Mouse (Mus musculus): ENCODE measurements around the gene Foxj3. TPM values are rescaled to one million over a fixed set of nuclear protein-coding genes. Genes with fewer than 3 reads are reported as not detected.
A peak's percentile ranks its signal among the peaks of the same experiment; 100 is the strongest.

Gene Foxj3
- polyA plus RNA-seq, 1 experiment from 2014 or later, result 21.4 TPM

DNA sequence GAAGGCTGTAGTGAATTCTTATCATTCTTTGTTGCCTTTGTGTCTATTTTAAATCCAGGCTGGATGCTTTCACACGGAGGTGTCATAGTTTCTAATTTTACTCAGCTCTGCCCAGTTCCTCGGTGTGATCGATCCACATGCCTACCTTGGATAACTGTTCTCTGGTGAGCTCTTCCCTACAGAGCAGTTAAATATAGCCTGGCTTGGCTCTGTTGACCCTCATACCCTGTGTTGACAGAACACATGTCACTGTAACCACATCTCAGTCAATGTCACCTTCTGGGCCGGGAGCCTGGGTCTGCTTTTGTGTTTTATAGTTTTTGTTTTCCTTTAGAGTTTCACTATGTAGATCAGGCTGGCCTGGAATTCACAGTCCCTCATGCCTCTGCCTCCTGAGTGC is 125.3 kb downstream of the Foxj3 start:
- H3K9ac ChIP-seq (ENCODE audit: low read length), result no peak overlapping the region
- no peak overlapping the region for H3K27ac ChIP-seq (ENCODE audit: low read depth, low read length)
- H3K4me1 ChIP-seq (ENCODE audit: control insufficient read depth, insufficient read depth, low read length), result no peaks in the 10 kb centered on the region
- 85% methylated on average over 4 of the region's 4 CpGs for WGBS
- ATAC-seq (ENCODE audit: insufficient read depth, low FRiP score, low TSS enrichment) (no peak), DNase-seq (ENCODE audit: low spot score) (no peak)
- H3K9me3 ChIP-seq (ENCODE audit: control insufficient read depth, low read length), result no peaks in the 10 kb centered on the region
- H3K4me3 ChIP-seq (ENCODE audit: low read depth, low read length), result no peak overlapping the region
- H3K27me3 ChIP-seq (ENCODE audit: control insufficient read depth, insufficient read depth, low read length), result no peaks in the 10 kb centered on the region
- no peaks in the 10 kb centered on the region for H3K36me3 ChIP-seq (ENCODE audit: control insufficient read depth, insufficient read depth, low read length)
- H3K4me2 ChIP-seq (ENCODE audit: low read depth), result no peak overlapping the region

DNA sequence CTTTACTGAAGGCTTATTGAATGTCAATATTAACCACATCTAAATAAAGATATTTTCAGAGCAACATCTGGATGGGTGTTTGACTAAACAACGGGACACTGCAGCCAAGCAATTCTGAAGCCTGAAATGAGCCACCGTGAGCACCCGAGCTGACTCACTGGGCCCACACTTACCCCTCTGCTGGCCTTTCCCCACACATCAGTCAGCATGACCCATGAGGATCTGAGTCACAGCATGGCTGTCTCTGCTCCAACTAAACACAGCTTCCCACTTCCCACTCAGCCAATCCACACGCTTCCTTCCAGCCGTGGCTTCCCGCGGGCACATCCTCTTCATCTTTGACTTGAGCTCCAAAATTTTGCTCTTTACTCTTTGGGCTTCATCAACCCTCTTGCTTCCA is 126.2 kb downstream of the Foxj3 start:
- no peak overlapping the region for H3K4me2 ChIP-seq (ENCODE audit: low read depth)
- H3K27ac ChIP-seq (ENCODE audit: low read depth, low read length), result no peak overlapping the region
- no peaks in the 10 kb centered on the region for H3K27me3 ChIP-seq (ENCODE audit: control insufficient read depth, insufficient read depth, low read length)
- WGBS, result 92% methylated on average over 7 of the region's 7 CpGs
- ATAC-seq (ENCODE audit: insufficient read depth, low FRiP score, low TSS enrichment), result no peak
- DNase-seq (ENCODE audit: low spot score), result no peak
- no peaks in the 10 kb centered on the region for H3K36me3 ChIP-seq (ENCODE audit: control insufficient read depth, insufficient read depth, low read length)
- H3K9me3 ChIP-seq (ENCODE audit: control insufficient read depth, low read length), result no peaks in the 10 kb centered on the region
- no peak overlapping the region for H3K9ac ChIP-seq (ENCODE audit: low read length)
- H3K4me1 ChIP-seq (ENCODE audit: control insufficient read depth, insufficient read depth, low read length), result no peaks in the 10 kb centered on the region
- H3K4me3 ChIP-seq (ENCODE audit: low read depth, low read length), result no peak overlapping the region

DNA sequence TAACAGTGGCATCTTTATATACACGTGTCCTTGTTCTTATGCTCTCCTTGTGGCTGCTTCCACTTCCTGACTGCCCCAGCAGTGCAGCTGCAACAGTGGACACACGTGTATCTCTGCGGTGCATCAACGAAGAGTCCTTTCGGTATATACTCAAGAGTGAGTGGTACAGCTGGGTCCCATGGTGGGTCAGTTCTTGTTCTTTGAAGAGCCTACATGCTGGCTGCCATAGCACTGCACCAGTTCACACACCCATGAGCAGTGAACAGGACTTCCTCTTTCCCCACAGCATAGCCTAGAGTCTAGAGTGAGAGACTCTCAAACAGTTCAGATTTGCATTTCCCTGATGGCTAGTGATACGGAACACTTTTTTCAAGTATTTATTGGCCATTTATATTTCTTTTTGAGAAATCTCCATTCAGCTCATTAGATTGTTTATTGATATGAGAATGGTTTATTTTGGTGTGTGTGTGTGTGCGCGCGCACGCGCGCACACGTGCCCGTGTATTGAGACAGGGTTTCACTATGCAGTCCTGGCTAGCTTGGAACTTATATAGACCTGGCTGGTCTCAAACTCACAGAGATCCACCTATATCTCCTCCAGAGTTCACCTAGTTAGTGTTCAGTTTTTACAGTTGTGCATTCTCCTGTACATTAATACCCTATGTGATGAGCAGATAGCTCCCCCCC is 126.7 kb downstream of the Foxj3 start:
- Histone ChIP-seq H3K9me3 (ENCODE audit: control insufficient read depth, low read length) (no peaks in the 10 kb centered on the region), H3K36me3 (ENCODE audit: control insufficient read depth, insufficient read depth, low read length) (no peaks in the 10 kb centered on the region), H3K4me1 (ENCODE audit: control insufficient read depth, insufficient read depth, low read length) (no peaks in the 10 kb centered on the region), H3K4me2 (ENCODE audit: low read depth) (no peak overlapping the region), H3K4me3 (ENCODE audit: low read depth, low read length) (no peak overlapping the region), H3K9ac (ENCODE audit: low read length) (no peak overlapping the region), H3K27ac (ENCODE audit: low read depth, low read length) (no peak overlapping the region), H3K27me3 (ENCODE audit: control insufficient read depth, insufficient read depth, low read length) (no peaks in the 10 kb centered on the region)
- DNase-seq (ENCODE audit: low spot score) (no peak), ATAC-seq (ENCODE audit: insufficient read depth, low FRiP score, low TSS enrichment) (no peak)
- WGBS, result 96% methylated on average over 14 of the region's 14 CpGs

DNA sequence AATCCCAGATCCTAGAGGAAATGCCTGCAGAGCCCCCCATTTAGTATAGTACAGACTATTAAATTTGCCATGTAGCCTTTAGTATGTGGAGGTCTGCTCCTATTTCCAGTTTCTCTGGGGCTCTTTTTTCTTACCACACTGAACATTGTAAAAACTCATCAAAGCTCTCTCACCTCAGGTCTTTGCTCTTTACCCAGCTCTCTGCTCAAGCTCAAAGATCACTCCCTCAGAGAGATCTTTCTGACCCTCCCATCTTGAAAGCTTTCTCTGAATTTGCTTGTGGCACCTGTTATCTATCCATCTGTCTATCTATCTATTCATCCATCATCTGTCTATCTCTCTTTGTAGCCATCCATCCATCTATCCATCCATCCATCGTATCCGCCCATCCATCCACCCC is 128.4 kb downstream of the Foxj3 start:
- no peak overlapping the region for H3K4me2 ChIP-seq (ENCODE audit: low read depth)
- no peaks in the 10 kb centered on the region for H3K4me1 ChIP-seq (ENCODE audit: control insufficient read depth, insufficient read depth, low read length)
- ATAC-seq (ENCODE audit: insufficient read depth, low FRiP score, low TSS enrichment) (no peak), DNase-seq (ENCODE audit: low spot score) (no peak)
- H3K4me3 ChIP-seq (ENCODE audit: low read depth, low read length), result no peak overlapping the region
- H3K9ac ChIP-seq (ENCODE audit: low read length), result no peak overlapping the region
- no peaks in the 10 kb centered on the region for H3K9me3 ChIP-seq (ENCODE audit: control insufficient read depth, low read length)
- H3K36me3 ChIP-seq (ENCODE audit: control insufficient read depth, insufficient read depth, low read length), result no peaks in the 10 kb centered on the region
- WGBS, result 90% methylated on average over 2 of the region's 2 CpGs
- no peaks in the 10 kb centered on the region for H3K27me3 ChIP-seq (ENCODE audit: control insufficient read depth, insufficient read depth, low read length)
- H3K27ac ChIP-seq (ENCODE audit: low read depth, low read length), result no peak overlapping the region

DNA sequence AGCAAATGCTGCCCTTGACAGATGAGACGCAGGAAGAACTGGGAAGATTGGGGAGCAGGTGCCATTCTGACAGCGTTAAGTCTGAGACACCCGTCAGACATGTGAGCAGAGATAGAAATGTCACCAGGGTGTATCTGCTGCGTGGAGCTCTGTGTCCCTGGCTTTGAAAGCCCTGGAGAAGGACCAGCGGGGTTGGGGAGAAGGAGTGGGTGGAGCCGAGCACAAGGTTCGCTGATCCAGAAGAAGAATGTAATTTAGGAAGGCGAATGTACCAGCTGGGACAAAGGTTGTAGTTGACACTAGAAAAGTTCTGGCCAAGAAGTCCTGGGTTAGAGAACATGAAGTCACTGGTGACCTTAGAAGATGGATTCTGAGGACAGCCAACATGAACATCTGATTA is 129.3 kb downstream of the Foxj3 start:
- Histone ChIP-seq H3K27ac (ENCODE audit: low read depth, low read length) (no peak overlapping the region), H3K9me3 (ENCODE audit: control insufficient read depth, low read length) (no peaks in the 10 kb centered on the region), H3K4me2 (ENCODE audit: low read depth) (no peak overlapping the region), H3K9ac (ENCODE audit: low read length) (no peak overlapping the region), H3K36me3 (ENCODE audit: control insufficient read depth, insufficient read depth, low read length) (no peaks in the 10 kb centered on the region), H3K4me3 (ENCODE audit: low read depth, low read length) (no peak overlapping the region), H3K27me3 (ENCODE audit: control insufficient read depth, insufficient read depth, low read length) (no peaks in the 10 kb centered on the region), H3K4me1 (ENCODE audit: control insufficient read depth, insufficient read depth, low read length) (no peaks in the 10 kb centered on the region)
- 51% methylated on average over 8 of the region's 8 CpGs for WGBS
- ATAC-seq (ENCODE audit: insufficient read depth, low FRiP score, low TSS enrichment), result no peak
- DNase-seq (ENCODE audit: low spot score), result no peak

GRCm38 (mm10) chr4:119667454-119667853 is 130.7 kb downstream of the Foxj3 start:
- no peaks in the 10 kb centered on the region for H3K36me3 ChIP-seq (ENCODE audit: control insufficient read depth, insufficient read depth, low read length)
- no peaks in the 10 kb centered on the region for H3K4me1 ChIP-seq (ENCODE audit: control insufficient read depth, insufficient read depth, low read length)
- no peak overlapping the region for H3K4me2 ChIP-seq (ENCODE audit: low read depth)
- DNase-seq (ENCODE audit: low spot score) (peak; percentile 49), ATAC-seq (ENCODE audit: insufficient read depth, low FRiP score, low TSS enrichment) (no peak)
- 20% methylated on average over 5 of the region's 5 CpGs for WGBS
- H3K9me3 ChIP-seq (ENCODE audit: control insufficient read depth, low read length), result no peaks in the 10 kb centered on the region
- H3K4me3 ChIP-seq (ENCODE audit: low read depth, low read length), result no peak overlapping the region
- H3K27me3 ChIP-seq (ENCODE audit: control insufficient read depth, insufficient read depth, low read length), result no peaks in the 10 kb centered on the region
- H3K9ac ChIP-seq (ENCODE audit: low read length), result no peak overlapping the region
- H3K27ac ChIP-seq (ENCODE audit: low read depth, low read length), result no peak overlapping the region

DNA sequence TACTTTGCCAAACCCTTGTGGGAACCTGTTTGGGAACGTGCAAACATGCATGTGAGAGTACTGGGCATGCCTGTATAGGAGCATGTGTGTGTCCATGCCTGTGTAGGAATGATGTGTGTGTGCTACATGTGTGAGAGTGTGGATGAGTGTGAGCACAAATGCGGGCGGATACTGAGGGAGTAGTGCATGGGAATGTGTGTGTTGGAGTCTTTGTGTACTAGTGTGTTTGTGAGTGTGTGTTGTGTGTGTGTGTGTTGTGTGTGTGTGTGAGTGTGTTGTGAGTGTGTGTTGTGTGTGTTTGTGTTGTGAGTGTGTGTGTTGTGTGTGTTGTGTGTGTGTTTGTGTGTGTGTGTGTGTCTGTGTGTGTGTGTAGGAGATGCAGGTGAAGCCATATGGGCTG is 131.4 kb downstream of the Foxj3 start:
- no peak for ATAC-seq (ENCODE audit: insufficient read depth, low FRiP score, low TSS enrichment)
- WGBS, result 89% methylated on average over 3 of the region's 3 CpGs

DNA sequence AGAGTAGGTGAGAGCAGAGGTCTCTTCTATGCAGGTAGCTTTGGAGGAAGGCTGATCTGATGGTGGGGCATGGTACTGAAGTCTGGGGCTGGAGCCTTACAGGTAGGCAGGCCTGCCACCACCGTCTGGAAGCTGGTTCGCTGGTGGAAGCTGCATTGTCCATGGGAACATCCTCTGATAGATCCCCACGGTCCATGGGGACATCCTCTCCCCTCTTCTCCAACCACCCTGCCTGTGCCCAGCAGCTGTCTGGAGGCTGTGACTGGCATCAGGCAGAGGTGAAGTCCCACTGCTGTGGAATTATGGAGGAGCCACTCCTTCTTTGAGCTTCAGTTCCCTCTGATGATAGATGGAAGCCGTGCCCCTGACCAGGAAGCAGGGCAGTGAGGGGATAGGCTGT is 131.8 kb downstream of the Foxj3 start:
- DNase-seq (ENCODE audit: low spot score) (no peak), ATAC-seq (ENCODE audit: insufficient read depth, low FRiP score, low TSS enrichment) (no peak)
- H3K27ac ChIP-seq (ENCODE audit: low read depth, low read length), result no peak overlapping the region
- no peak overlapping the region for H3K9ac ChIP-seq (ENCODE audit: low read length)
- no peak overlapping the region for H3K4me3 ChIP-seq (ENCODE audit: low read depth, low read length)
- H3K9me3 ChIP-seq (ENCODE audit: control insufficient read depth, low read length), result no peaks in the 10 kb centered on the region
- no peak overlapping the region for H3K4me2 ChIP-seq (ENCODE audit: low read depth)
- WGBS, result 85% methylated on average over 4 of the region's 4 CpGs
- no peaks in the 10 kb centered on the region for H3K4me1 ChIP-seq (ENCODE audit: control insufficient read depth, insufficient read depth, low read length)
- H3K27me3 ChIP-seq (ENCODE audit: control insufficient read depth, insufficient read depth, low read length), result no peaks in the 10 kb centered on the region
- H3K36me3 ChIP-seq (ENCODE audit: control insufficient read depth, insufficient read depth, low read length), result no peaks in the 10 kb centered on the region

More for the DNA sequence above, 131.4 kb downstream of the Foxj3 start:
- no peaks in the 10 kb centered on the region for H3K27me3 ChIP-seq (ENCODE audit: control insufficient read depth, insufficient read depth, low read length)
- H3K4me1 ChIP-seq (ENCODE audit: control insufficient read depth, insufficient read depth, low read length), result no peaks in the 10 kb centered on the region
- H3K4me3 ChIP-seq (ENCODE audit: low read depth, low read length), result no peak overlapping the region
- H3K9ac ChIP-seq (ENCODE audit: low read length), result no peak overlapping the region
- no peak overlapping the region for H3K27ac ChIP-seq (ENCODE audit: low read depth, low read length)
- H3K4me2 ChIP-seq (ENCODE audit: low read depth), result no peak overlapping the region
- H3K9me3 ChIP-seq (ENCODE audit: control insufficient read depth, low read length), result no peaks in the 10 kb centered on the region
- no peaks in the 10 kb centered on the region for H3K36me3 ChIP-seq (ENCODE audit: control insufficient read depth, insufficient read depth, low read length)
- no peak for DNase-seq (ENCODE audit: low spot score)

GRCm38 (mm10) chr4:119669356-119670209 is 132.8 kb downstream of the Foxj3 start:
- H3K4me1 ChIP-seq (ENCODE audit: control insufficient read depth, insufficient read depth, low read length), result no peaks in the 10 kb centered on the region
- H3K36me3 ChIP-seq (ENCODE audit: control insufficient read depth, insufficient read depth, low read length), result no peaks in the 10 kb centered on the region
- ATAC-seq (ENCODE audit: insufficient read depth, low FRiP score, low TSS enrichment) (no peak), DNase-seq (ENCODE audit: low spot score) (no peak)
- no peak overlapping the region for H3K4me2 ChIP-seq (ENCODE audit: low read depth)
- no peaks in the 10 kb centered on the region for H3K27me3 ChIP-seq (ENCODE audit: control insufficient read depth, insufficient read depth, low read length)
- 75% methylated on average over 10 of the region's 10 CpGs for WGBS
- no peak overlapping the region for H3K4me3 ChIP-seq (ENCODE audit: low read depth, low read length)
- no peaks in the 10 kb centered on the region for H3K9me3 ChIP-seq (ENCODE audit: control insufficient read depth, low read length)
- no peak overlapping the region for H3K9ac ChIP-seq (ENCODE audit: low read length)
- no peak overlapping the region for H3K27ac ChIP-seq (ENCODE audit: low read depth, low read length)

Data from neural tube, embryonic 11.5 days (tissue).